Mouse (Mus musculus): ENCODE data around the gene Svs4. TPM values are rescaled to one million over a fixed set of nuclear protein-coding genes. Genes with fewer than 3 reads are reported as not detected.
"Not testable (repeated sequence)": the region's sequence is repeated elsewhere in the genome, so short reads cannot be mapped to it uniquely, and the experiment has no call there.

Svs4 gene
- not detected in 2 replicates for polyA plus RNA-seq (2012; rRNA removed)

GRCm38 (mm10) chr2:164278359-164278758 is at the start of gene Svs4:
TSS of gene Svs4 (minus strand) at chr2:164278459.
- no peak for DNase-seq (ENCODE audit: low spot score)

- no peak for DNase-seq (ENCODE audit: low spot score)
Observed at GRCm38 (mm10) chr2:164320983-164321382, 42.7 kb upstream of the Svs4 start.

- DNase-seq (ENCODE audit: low spot score), result not testable (repeated sequence)
Observed at GRCm38 (mm10) chr2:164316451-164316850, 38.2 kb upstream of the Svs4 start, which contains the start of gene Svs6. TSS of gene Svs6 (plus strand) at chr2:164316751.

GRCm38 (mm10) chr2:164315460-164315859 is 37.2 kb upstream of the Svs4 start:
- DNase-seq (ENCODE audit: low spot score), result not testable (repeated sequence)

- DNase-seq (ENCODE audit: low spot score), result no peak
Observed at GRCm38 (mm10) chr2:164312599-164312998, 34.3 kb upstream of the Svs4 start.

GRCm38 (mm10) chr2:164288968-164289367 is 10.7 kb upstream of the Svs4 start, which contains the start of gene Svs3a:
TSS of gene Svs3a (plus strand) at chr2:164289268.
- not testable (repeated sequence) for DNase-seq (ENCODE audit: low spot score)

DNA sequence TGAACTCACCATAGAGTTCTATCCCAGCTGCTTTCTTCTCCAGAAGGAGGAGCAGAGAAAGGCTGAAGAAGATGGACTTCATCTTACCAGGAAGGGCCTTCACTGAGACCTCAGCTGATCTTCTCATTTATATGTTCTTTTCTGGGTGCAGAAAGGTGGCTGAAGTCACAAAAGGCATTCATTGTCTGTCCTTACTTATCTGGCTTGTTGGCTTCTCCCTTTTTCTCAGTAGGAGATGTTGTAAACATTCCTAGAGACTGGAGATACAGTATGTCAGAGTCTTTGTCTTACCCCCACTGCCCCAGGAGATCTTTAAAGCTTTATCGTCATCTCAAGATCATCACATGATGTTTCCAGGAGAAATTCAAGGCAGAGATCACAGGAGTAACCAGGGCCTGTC is 21.7 kb downstream of the Svs4 start, which contains the start of gene Svs3b:
Gene Svs3b, minus strand, starts transcription at position 101 of the 400 bp plus-strand sequence.
- not testable (repeated sequence) for DNase-seq (ENCODE audit: low spot score)

DNA sequence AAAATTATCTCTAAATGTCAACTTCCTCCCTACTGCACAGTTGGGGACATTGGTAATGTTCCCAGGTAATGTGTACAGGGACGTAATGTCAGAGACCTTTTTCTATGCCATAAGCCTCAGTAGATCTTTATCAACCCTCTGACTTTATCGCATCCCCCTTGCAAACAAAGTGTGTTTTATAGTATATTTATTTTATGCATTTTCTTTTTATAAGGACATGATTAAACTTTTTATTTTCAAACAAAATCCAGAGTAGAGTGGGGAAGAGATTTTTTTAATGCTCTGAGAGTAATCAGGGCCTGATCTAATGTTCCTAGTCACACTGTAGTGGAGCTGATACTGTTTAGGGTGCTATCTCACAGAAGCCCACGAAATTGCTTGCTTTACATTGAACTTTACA is 39.9 kb downstream of the Svs4 start, which contains the start of gene Svs2:
Gene Svs2, minus strand, starts transcription at position 101 of the 400 bp plus-strand sequence.
- DNase-seq (ENCODE audit: low spot score), result no peak

GRCm38 (mm10) chr2:164232671-164233070 is 45.6 kb downstream of the Svs4 start:
- DNase-seq (ENCODE audit: low spot score), result no peak

GRCm38 (mm10) chr2:164228361-164229070 is 49.7 kb downstream of the Svs4 start:
- no peak for DNase-seq (ENCODE audit: low spot score)

Other genes with a start within 250 kb of the Svs4 start
- 18.3 and 20.9 TPM in 2 replicates for gene Stk4, start 208.1 kb downstream of the Svs4 start, polyA plus RNA-seq (2012; rRNA removed)
- gene Tomm34, start 207.3 kb downstream of the Svs4 start, polyA plus RNA-seq (2012; rRNA removed), result 38.6 and 48.0 TPM in 2 replicates
- gene Kcns1, start 107.3 kb downstream of the Svs4 start, polyA plus RNA-seq (2012; rRNA removed), result 0.03 TPM in 1 of 2 replicates, not detected in the other
- gene Wfdc5, start 95.7 kb downstream of the Svs4 start, polyA plus RNA-seq (2012; rRNA removed), result 0.03 TPM in 1 of 2 replicates, not detected in the other
- 0.10 and 0.11 TPM in 2 replicates for gene Wfdc12, start 87.9 kb downstream of the Svs4 start, polyA plus RNA-seq (2012; rRNA removed)
- not detected in 2 replicates for gene Wfdc15a, start 78.3 kb downstream of the Svs4 start, polyA plus RNA-seq (2012; rRNA removed)
- 90.6 and 114 TPM in 2 replicates for gene Wfdc15b, start 56.8 kb downstream of the Svs4 start, polyA plus RNA-seq (2012; rRNA removed)
- not detected in 2 replicates for gene Svs2, start 40.0 kb downstream of the Svs4 start, polyA plus RNA-seq (2012; rRNA removed)
- gene Svs3b, start 21.8 kb downstream of the Svs4 start, polyA plus RNA-seq (2012; rRNA removed), result not detected in 2 replicates
- gene Svs3a, start 10.8 kb upstream of the Svs4 start, polyA plus RNA-seq (2012; rRNA removed), result not detected in 2 replicates
- not detected in 2 replicates for gene Svs6, start 38.3 kb upstream of the Svs4 start, polyA plus RNA-seq (2012; rRNA removed)
- gene Svs5, start 54.3 kb upstream of the Svs4 start, polyA plus RNA-seq (2012; rRNA removed), result 0.11 TPM in 1 of 2 replicates, not detected in the other
- gene Slpi, start 110.6 kb upstream of the Svs4 start, polyA plus RNA-seq (2012; rRNA removed), result 28.3 and 42.1 TPM in 2 replicates
- gene Rbpjl, start 124.7 kb upstream of the Svs4 start, polyA plus RNA-seq (2012; rRNA removed), result 0.01 TPM in 1 of 2 replicates, not detected in the other
- gene Matn4, start 126.7 kb upstream of the Svs4 start, polyA plus RNA-seq (2012; rRNA removed), result 3.1 and 3.4 TPM in 2 replicates
- 150 and 162 TPM in 2 replicates for gene Sdc4, start 165.4 kb upstream of the Svs4 start, polyA plus RNA-seq (2012; rRNA removed)
- 38.9 and 45.9 TPM in 2 replicates for gene Sys1, start 178.5 kb upstream of the Svs4 start, polyA plus RNA-seq (2012; rRNA removed)
- gene Gm20458, start 182.5 kb upstream of the Svs4 start, polyA plus RNA-seq (2012; rRNA removed), result 3.0 and 4.4 TPM in 2 replicates
- not detected in 2 replicates for gene Trp53tg5, start 195.3 kb upstream of the Svs4 start, polyA plus RNA-seq (2012; rRNA removed)
- gene Dbndd2, start 207.6 kb upstream of the Svs4 start, polyA plus RNA-seq (2012; rRNA removed), result 124 and 133 TPM in 2 replicates
- 55.9 and 71.5 TPM in 2 replicates for gene Pigt, start 219.1 kb upstream of the Svs4 start, polyA plus RNA-seq (2012; rRNA removed)